Mouse (Mus musculus) embryonic facial prominence, embryonic 11.5 days (tissue): ENCODE results near the gene Gm9903. TPM values are rescaled to one million over a fixed set of nuclear protein-coding genes. Genes with fewer than 3 reads are reported as not detected.
A peak's percentile ranks its signal among the peaks of the same experiment; 100 is the strongest.

Experiments used
- ATAC-seq: fragments of 200-750 bp; cut with Nextera tagmentation; replicated peaks from 2 replicates; pipeline ENCODE4 v1.8.0; 2017; ENCODE audit warnings: low read depth; ENCODE audit not compliant: insufficient number of reproducible peaks, low FRiP score, low TSS enrichment
- DNase-seq: peaks from one replicate; pipeline ENCODE4 v3.0.0-alpha.2; 2015; ENCODE audit warnings: low spot score
- H3K27ac ChIP-seq: fragments of 300-500 bp; sonication (generic); replicated peaks from 2 replicates; pipeline ENCODE4 v1.5.1; 2014; ENCODE audit warnings: mild to moderate bottlenecking, low read depth, low read length, control low read depth
- H3K27me3 ChIP-seq: fragments of 300-500 bp; sonication (generic); 2 replicates; pipeline ENCODE4 v1.6.1; 2014; ENCODE audit warnings: mild to moderate bottlenecking, low read length, moderate library complexity, mixed read lengths; ENCODE audit not compliant: control insufficient read depth, insufficient read depth
- H3K36me3 ChIP-seq: fragments of 300-500 bp; sonication (generic); replicated peaks from 2 replicates; pipeline ENCODE4 v1.6.1; 2014; ENCODE audit warnings: low read depth, mild to moderate bottlenecking, low read length, moderate library complexity, mixed read lengths; ENCODE audit not compliant: control insufficient read depth, insufficient read depth
- H3K4me1 ChIP-seq: fragments of 300-500 bp; sonication (generic); 2 replicates; pipeline ENCODE4 v1.6.1; 2014; ENCODE audit warnings: low read length, mixed read lengths; ENCODE audit not compliant: control insufficient read depth, insufficient read depth
- H3K4me2 ChIP-seq: fragments of 300-500 bp; sonication (generic); 2 replicates; pipeline ENCODE4 v1.6.1; 2014; ENCODE audit warnings: low read depth, mild to moderate bottlenecking, control low read depth, low read length, moderate library complexity
- H3K4me3 ChIP-seq: fragments of 300-500 bp; sonication (generic); 2 replicates; pipeline ENCODE4 v1.5.1; 2014; ENCODE audit warnings: low read depth, low read length, control low read depth
- H3K9ac ChIP-seq: fragments of 300-500 bp; sonication (generic); replicated peaks from 2 replicates; pipeline ENCODE4 v1.6.1; 2014; ENCODE audit warnings: mild to moderate bottlenecking, control low read depth, low read length
- H3K9me3 ChIP-seq: fragments of 300-500 bp; sonication (generic); replicated peaks from 2 replicates; pipeline ENCODE4 v1.6.1; 2016; ENCODE audit warnings: mild to moderate bottlenecking, low read length, inconsistent platforms, mixed read lengths; ENCODE audit not compliant: control insufficient read depth
- WGBS: fragments of 180-500 bp; shearing (Covaris S2); extraction: QIAGEN DNeasy Blood & Tissue Kit; methylation state at CpG from one replicate; pipeline ENCODE4 v1.1.7; 2014; 5-methylcytosine and 5-hydroxymethylcytosine counted together
- polyA plus RNA-seq: library from polyadenylated mRNA; unstranded; fragments of >200 nt; fragmentation: Nextera tagmentation; extraction: Ambion mirVana; gene quantifications from 2 replicates; pipeline ENCODE4 v1.2.1, GENCODE M21; 2014

Gm9903 gene
- polyA plus RNA-seq = 0.74 and 0.97 TPM in 2 replicates

- H3K27ac ChIP-seq = peak within 1 kb of the TSS; percentile 11
- peak within 1 kb of the TSS; percentile 76 for H3K4me3 ChIP-seq
- H3K9me3 ChIP-seq = no peaks in the 10 kb centered on the region
- no peaks in the 10 kb centered on the region for H3K36me3 ChIP-seq
- WGBS = under 1% methylated on average over 94 of the region's 99 CpGs
- H3K9ac ChIP-seq = peak within 1 kb of the TSS; percentile 64
- H3K27me3 ChIP-seq = no peaks in the 10 kb centered on the region
- peak; percentile 98 for DNase-seq
- H3K4me1 ChIP-seq = 0 out of 2 replicates have a peak, but pooled peaks cover 2% of the 10 kb centered on the region
- peak within 1 kb of the TSS; percentile 38 for H3K4me2 ChIP-seq
- peak; percentile 95 for ATAC-seq
Measured at GRCm38 (mm10) chr5:33629301-33629987, at the start of gene Gm9903, which contains the start of gene Fam53a. Gene Gm9903 (plus strand): TSS chr5:33629925. Gene Fam53a (minus strand): TSS chr5:33629635.

GRCm38 (mm10) chr5:33580336-33580735 is 49.4 kb upstream of the Gm9903 start:
- no peaks in the 10 kb centered on the region for H3K4me1 ChIP-seq
- ATAC-seq (no peak), DNase-seq (no peak)
- no peak overlapping the region for H3K4me3 ChIP-seq
- H3K9ac ChIP-seq = no peak overlapping the region
- 87% methylated on average over 1 of the region's 1 CpGs for WGBS
- no peak overlapping the region for H3K27ac ChIP-seq
- no peaks in the 10 kb centered on the region for H3K36me3 ChIP-seq
- no peaks in the 10 kb centered on the region for H3K9me3 ChIP-seq
- no peaks in the 10 kb centered on the region for H3K27me3 ChIP-seq
- no peak overlapping the region for H3K4me2 ChIP-seq

DNA sequence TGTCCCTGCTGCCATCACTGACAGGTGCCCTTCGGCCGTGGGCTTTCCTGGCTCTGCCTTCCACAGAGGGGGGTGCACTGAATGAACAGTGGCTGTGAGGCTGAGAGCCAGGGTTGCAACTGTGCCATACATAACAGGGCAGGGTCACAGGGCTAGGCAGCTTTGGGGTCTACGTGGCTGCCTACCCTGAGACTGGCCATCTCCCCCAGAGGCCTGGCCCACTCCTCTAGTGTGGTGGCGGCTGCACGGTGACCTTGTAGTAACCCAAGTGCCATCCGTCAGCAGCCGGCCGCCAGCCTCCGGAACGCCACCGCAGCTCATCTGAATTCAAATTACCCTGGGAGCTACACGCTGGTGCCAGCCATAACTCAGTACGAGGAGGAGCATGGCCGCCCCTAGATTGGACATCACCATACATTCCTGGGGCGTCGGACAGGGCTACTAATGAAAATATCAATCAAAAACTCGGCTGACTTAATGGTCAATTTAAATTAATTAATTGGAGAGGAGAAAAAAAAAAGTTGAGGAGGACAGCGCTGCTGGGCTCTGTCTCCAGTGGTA is 42.1 kb upstream of the Gm9903 start:
- Histone ChIP-seq H3K9me3 (no peaks in the 10 kb centered on the region), H3K4me2 (no peak overlapping the region), H3K4me1 (no peaks in the 10 kb centered on the region), H3K36me3 (no peaks in the 10 kb centered on the region), H3K27ac (no peak overlapping the region), H3K9ac (no peak overlapping the region), H3K27me3 (no peaks in the 10 kb centered on the region), H3K4me3 (no peak overlapping the region)
- DNase-seq (no peak), ATAC-seq (no peak)
- WGBS = 84% methylated on average over 18 of the region's 18 CpGs

GRCm38 (mm10) chr5:33588066-33588465 is 41.7 kb upstream of the Gm9903 start:
- ATAC-seq (no peak), DNase-seq (no peak)
- no peak overlapping the region for H3K9ac ChIP-seq
- H3K9me3 ChIP-seq = no peaks in the 10 kb centered on the region
- WGBS = 80% methylated on average over 3 of the region's 3 CpGs
- no peak overlapping the region for H3K27ac ChIP-seq
- H3K4me3 ChIP-seq = no peak overlapping the region
- H3K4me2 ChIP-seq = no peak overlapping the region
- no peaks in the 10 kb centered on the region for H3K4me1 ChIP-seq
- H3K36me3 ChIP-seq = no peaks in the 10 kb centered on the region
- H3K27me3 ChIP-seq = no peaks in the 10 kb centered on the region

- DNase-seq (peak; percentile 86), ATAC-seq (no peak; the same call in 1 of the 2 replicates)
- H3K9me3 ChIP-seq = no peaks in the 10 kb centered on the region
- H3K36me3 ChIP-seq = no peaks in the 10 kb centered on the region
- H3K27me3 ChIP-seq = no peaks in the 10 kb centered on the region
- no peak overlapping the region for H3K4me2 ChIP-seq
- H3K4me3 ChIP-seq = no peak overlapping the region
- 74% methylated on average over 5 of the region's 5 CpGs for WGBS
- no peak overlapping the region for H3K27ac ChIP-seq
- no peak overlapping the region for H3K9ac ChIP-seq
- H3K4me1 ChIP-seq = no peaks in the 10 kb centered on the region
Measured at GRCm38 (mm10) chr5:33589221-33589888, 40.4 kb upstream of the Gm9903 start.

DNA sequence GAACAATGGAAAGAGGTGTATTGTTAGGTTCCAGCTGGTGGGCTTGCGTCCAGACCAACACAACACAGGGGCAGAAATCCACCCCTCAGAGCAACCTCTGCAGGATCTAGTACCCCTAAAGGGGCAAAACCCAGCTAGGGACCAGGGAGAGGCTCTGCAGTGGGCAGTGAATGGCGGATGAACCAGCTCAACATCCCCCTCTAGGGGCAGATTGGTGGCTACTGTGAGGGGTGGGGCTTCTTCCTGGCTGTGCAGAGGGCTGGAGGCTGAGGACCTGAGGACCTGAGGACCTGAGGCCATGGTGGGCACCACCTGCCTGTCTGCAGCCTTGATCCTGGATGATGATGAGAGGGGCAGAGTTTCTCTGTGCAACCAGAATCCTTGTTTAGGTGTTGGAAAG is 36.1 kb upstream of the Gm9903 start:
- no peaks in the 10 kb centered on the region for H3K27me3 ChIP-seq
- peak; percentile 42 for DNase-seq

DNA sequence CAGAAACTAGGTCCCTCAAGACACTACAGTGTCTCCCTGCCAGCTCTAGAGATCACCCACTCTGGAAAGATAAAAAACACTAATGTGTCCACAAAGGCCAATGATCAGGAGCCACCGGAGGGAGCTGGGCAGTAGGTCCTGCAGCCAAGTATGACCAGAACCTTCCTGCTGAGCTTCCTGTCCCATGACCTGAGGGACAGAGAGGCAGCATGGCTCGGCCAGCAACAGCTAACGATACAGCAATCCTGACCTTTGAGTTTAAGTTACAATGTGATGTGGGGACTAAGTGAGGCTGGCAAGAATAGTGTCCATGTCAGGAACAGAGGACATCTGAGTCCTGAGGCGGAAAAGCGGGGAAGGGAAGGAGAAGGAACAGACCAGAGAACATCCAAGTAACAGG is 24.4 kb upstream of the Gm9903 start:
- Histone ChIP-seq H3K9ac (no peak overlapping the region), H3K27me3 (no peaks in the 10 kb centered on the region), H3K4me2 (no peak overlapping the region), H3K36me3 (peaks cover 10% of the 10 kb centered on the region), H3K4me3 (no peak overlapping the region), H3K27ac (no peak overlapping the region), H3K4me1 (no peaks in the 10 kb centered on the region), H3K9me3 (no peaks in the 10 kb centered on the region)
- DNase-seq (no peak), ATAC-seq (no peak)
- 81% methylated on average over 5 of the region's 5 CpGs for WGBS

More for the DNA sequence above, 36.1 kb upstream of the Gm9903 start:
- Histone ChIP-seq H3K4me1 (no peaks in the 10 kb centered on the region), H3K4me2 (no peak overlapping the region), H3K36me3 (no peaks in the 10 kb centered on the region), H3K27ac (no peak overlapping the region), H3K9ac (no peak overlapping the region), H3K9me3 (no peaks in the 10 kb centered on the region), H3K4me3 (no peak overlapping the region)
- 31% methylated on average over 2 of the region's 2 CpGs for WGBS
- ATAC-seq = no peak

GRCm38 (mm10) chr5:33606631-33607030 is 23.1 kb upstream of the Gm9903 start:
- Histone ChIP-seq H3K36me3 (peaks cover 10% of the 10 kb centered on the region), H3K4me1 (no peaks in the 10 kb centered on the region)
- 91% methylated on average over 7 of the region's 7 CpGs for WGBS

More at GRCm38 (mm10) chr5:33606631-33607030, 23.1 kb upstream of the Gm9903 start:
- DNase-seq (no peak), ATAC-seq (no peak)
- H3K4me2 ChIP-seq = no peak overlapping the region
- H3K4me3 ChIP-seq = no peak overlapping the region
- no peak overlapping the region for H3K9ac ChIP-seq
- H3K27ac ChIP-seq = no peak overlapping the region
- H3K27me3 ChIP-seq = no peaks in the 10 kb centered on the region
- no peaks in the 10 kb centered on the region for H3K9me3 ChIP-seq
